Mouse (Mus musculus): ENCODE measurements around the gene E2f7. TPM values are rescaled to one million over a fixed set of nuclear protein-coding genes. Genes with fewer than 3 reads are reported as not detected.

E2f7 gene
- polyA plus RNA-seq, 1 experiment from 2014 or later: 14.8 TPM

DNA sequence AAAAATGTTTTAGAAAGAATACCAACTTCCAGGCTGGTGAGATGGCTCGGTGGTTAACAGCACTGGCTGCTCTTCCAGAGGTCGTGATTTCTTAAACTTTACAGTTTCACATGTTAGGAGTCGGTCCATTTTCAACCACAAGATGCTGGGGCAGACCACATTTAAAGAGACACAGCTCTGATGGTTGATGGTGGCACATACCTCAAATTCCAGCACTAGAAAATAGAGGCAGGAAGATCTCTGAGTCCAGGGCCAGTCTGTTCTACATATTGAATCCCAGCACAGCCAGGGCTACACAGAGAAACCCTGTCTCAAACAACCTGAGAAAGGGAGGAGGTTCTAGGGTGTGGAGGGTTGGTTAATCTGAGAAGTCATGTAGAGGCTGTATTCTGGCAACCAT is 56.1 kb downstream of the E2f7 start:
- no peak for ATAC-seq (ENCODE audit: insufficient number of reproducible peaks, insufficient read depth, low FRiP score, low read depth)

DNA sequence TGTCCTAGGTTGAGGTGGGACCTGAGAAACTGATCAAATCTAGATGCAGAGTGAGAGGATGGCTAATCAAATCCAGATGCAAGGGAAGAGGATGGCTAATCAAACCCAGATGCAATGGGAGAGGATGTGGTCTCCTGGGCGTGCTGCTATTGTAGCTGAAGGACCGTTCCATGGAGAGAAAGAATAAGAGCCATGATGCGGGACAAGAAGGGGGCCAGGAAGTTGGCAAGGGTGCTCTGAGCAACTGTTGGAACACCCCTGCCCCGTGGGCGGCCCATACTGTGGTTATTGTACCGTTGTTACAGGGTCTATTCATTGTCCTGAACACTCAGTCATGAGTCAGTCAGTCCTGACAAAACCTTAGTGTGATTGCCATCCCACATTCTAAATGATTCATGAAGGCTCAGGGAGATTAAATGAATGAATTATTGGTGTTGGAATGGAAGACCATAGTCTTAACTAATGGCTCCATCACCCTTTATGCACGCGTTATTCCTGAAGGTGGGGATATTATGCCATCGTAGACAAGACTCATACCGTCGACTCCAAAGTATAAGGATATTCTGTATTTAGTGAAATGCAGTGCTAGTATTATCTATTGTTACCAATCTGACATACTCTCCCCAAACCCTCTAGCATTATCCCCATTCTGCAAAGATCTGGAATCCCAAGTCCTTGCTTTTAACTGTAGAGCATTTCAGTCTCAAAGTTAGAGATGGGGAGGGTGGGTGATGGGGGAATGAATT is 59.2 kb downstream of the E2f7 start:
- H3K9me3 ChIP-seq (ENCODE audit: control insufficient read depth, low read length): no peaks in the 10 kb centered on the region
- H3K27ac ChIP-seq (replicated peaks in 1 of 2; ENCODE audit: control insufficient read depth in 1 of 2, insufficient read depth in 1 of 2, low read depth in 2 of 2, low read length in 2 of 2): no peak overlapping the region
- no peaks in the 10 kb centered on the region for H3K27me3 ChIP-seq (ENCODE audit: control insufficient read depth, insufficient read depth, low read length)
- H3K9ac ChIP-seq (ENCODE audit: low read length): no peak overlapping the region
- H3K4me1 ChIP-seq (ENCODE audit: control insufficient read depth in 2 of 2, insufficient read depth in 2 of 2, low read length in 2 of 2): peaks cover 4 to 7% of the 10 kb centered on the region in 2 experiments; a peak in 2 of 4 replicates
- H3K4me3 ChIP-seq (ENCODE audit: control insufficient read depth in 1 of 2, insufficient read depth in 1 of 2, low read depth in 1 of 2, low read length in 2 of 2): no peak overlapping the region
- H3K36me3 ChIP-seq (ENCODE audit: control insufficient read depth, insufficient read depth, low read length): no peaks in the 10 kb centered on the region
- no peak for ATAC-seq (ENCODE audit: insufficient number of reproducible peaks, insufficient read depth, low FRiP score, low read depth)
- WGBS: 90% methylated on average over 11 of the region's 11 CpGs
- H3K4me2 ChIP-seq (ENCODE audit: low read length): no peak overlapping the region

More for the DNA sequence above, 56.1 kb downstream of the E2f7 start:
- Histone ChIP-seq H3K36me3 (ENCODE audit: control insufficient read depth, insufficient read depth, low read length) (no peaks in the 10 kb centered on the region), H3K9ac (ENCODE audit: low read length) (no peak overlapping the region), H3K4me1 (ENCODE audit: control insufficient read depth in 2 of 2, insufficient read depth in 2 of 2, low read length in 2 of 2) (peaks cover 4 to 7% of the 10 kb centered on the region in 2 experiments; a peak in 2 of 4 replicates), H3K27ac (replicated peaks in 1 of 2; ENCODE audit: control insufficient read depth in 1 of 2, insufficient read depth in 1 of 2, low read depth in 2 of 2, low read length in 2 of 2) (no peak overlapping the region), H3K4me3 (ENCODE audit: control insufficient read depth in 1 of 2, insufficient read depth in 1 of 2, low read depth in 1 of 2, low read length in 2 of 2) (no peak overlapping the region), H3K4me2 (ENCODE audit: low read length) (no peak overlapping the region), H3K9me3 (ENCODE audit: control insufficient read depth, low read length) (no peaks in the 10 kb centered on the region), H3K27me3 (ENCODE audit: control insufficient read depth, insufficient read depth, low read length) (no peaks in the 10 kb centered on the region)
- WGBS: 76% methylated on average over 3 of the region's 3 CpGs

DNA sequence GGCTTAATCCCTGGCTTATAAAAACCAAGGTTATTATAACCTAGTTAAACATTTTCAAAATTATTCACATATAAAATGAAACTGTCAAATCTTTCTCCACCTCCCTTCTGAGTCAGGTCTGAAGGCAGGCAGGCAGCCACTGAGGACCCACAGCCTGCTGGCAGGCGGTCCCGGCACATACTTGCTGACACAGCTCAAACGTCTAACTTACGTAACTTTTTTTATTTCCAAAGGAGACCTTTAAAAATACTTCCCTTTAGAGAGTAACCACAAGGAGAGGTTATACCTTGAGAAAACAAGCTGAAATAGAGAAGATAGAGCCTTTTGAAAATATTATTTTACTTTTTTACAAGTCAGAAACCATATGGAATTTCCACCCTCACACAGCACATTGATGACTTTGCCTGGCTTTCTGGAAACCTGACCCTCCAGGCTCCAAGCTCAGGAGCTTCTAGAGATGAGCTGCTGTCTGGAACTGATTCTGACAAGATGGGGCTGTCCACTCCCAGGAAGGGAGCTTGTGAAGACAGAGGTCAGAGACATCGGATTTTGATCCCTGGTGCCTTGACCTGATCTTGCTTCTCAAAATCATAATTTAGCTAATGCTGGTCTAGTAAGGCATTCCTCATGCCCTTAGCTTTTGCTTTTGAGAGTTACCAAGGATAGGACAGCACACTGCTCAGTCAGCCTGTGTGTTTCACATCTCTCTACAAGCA is 59.9 kb downstream of the E2f7 start:
- H3K9ac ChIP-seq (ENCODE audit: low read length): no peak overlapping the region
- H3K27ac ChIP-seq (replicated peaks in 1 of 2; ENCODE audit: control insufficient read depth in 1 of 2, insufficient read depth in 1 of 2, low read depth in 2 of 2, low read length in 2 of 2): no peak overlapping the region
- no peak overlapping the region for H3K4me3 ChIP-seq (ENCODE audit: control insufficient read depth in 1 of 2, insufficient read depth in 1 of 2, low read depth in 1 of 2, low read length in 2 of 2)
- H3K9me3 ChIP-seq (ENCODE audit: control insufficient read depth, low read length): no peaks in the 10 kb centered on the region
- WGBS: 51% methylated on average over 5 of the region's 5 CpGs
- no peaks in the 10 kb centered on the region for H3K36me3 ChIP-seq (ENCODE audit: control insufficient read depth, insufficient read depth, low read length)
- H3K4me1 ChIP-seq (ENCODE audit: control insufficient read depth in 2 of 2, insufficient read depth in 2 of 2, low read length in 2 of 2): peaks cover 4 to 7% of the 10 kb centered on the region in 2 experiments; a peak in 2 of 4 replicates
- no peak overlapping the region for H3K4me2 ChIP-seq (ENCODE audit: low read length)
- no peak for ATAC-seq (ENCODE audit: insufficient number of reproducible peaks, insufficient read depth, low FRiP score, low read depth)
- no peaks in the 10 kb centered on the region for H3K27me3 ChIP-seq (ENCODE audit: control insufficient read depth, insufficient read depth, low read length)

DNA sequence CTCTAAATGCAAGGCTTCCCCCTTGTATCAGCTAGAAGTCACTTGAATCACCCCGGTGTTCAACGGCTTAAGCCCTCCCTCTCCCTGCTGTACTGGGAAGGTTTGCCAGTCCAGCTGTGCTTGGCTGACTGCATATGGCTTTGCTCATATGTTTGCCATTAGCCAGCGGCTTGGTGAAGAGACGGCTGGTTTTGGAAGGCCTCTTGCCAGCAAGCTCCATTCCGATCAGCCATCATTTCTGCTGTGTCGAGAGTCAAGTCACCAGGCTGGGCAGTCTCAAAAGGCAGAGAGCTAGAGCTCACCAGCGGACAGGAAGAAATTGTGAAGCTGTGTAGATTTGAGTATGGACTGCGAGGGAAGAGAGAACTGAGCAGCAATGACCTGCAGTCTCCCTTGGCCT is 61.2 kb downstream of the E2f7 start:
- 80% methylated on average over 8 of the region's 8 CpGs for WGBS
- peaks cover 4 to 7% of the 10 kb centered on the region in 2 experiments; a peak in 2 of 4 replicates for H3K4me1 ChIP-seq (ENCODE audit: control insufficient read depth in 2 of 2, insufficient read depth in 2 of 2, low read length in 2 of 2)
- H3K4me2 ChIP-seq (ENCODE audit: low read length): no peak overlapping the region
- H3K27ac ChIP-seq (replicated peaks in 1 of 2; ENCODE audit: control insufficient read depth in 1 of 2, insufficient read depth in 1 of 2, low read depth in 2 of 2, low read length in 2 of 2): no peak overlapping the region
- H3K9ac ChIP-seq (ENCODE audit: low read length): no peak overlapping the region
- no peaks in the 10 kb centered on the region for H3K9me3 ChIP-seq (ENCODE audit: control insufficient read depth, low read length)
- no peaks in the 10 kb centered on the region for H3K27me3 ChIP-seq (ENCODE audit: control insufficient read depth, insufficient read depth, low read length)
- ATAC-seq (ENCODE audit: insufficient number of reproducible peaks, insufficient read depth, low FRiP score, low read depth): no peak
- no peaks in the 10 kb centered on the region for H3K36me3 ChIP-seq (ENCODE audit: control insufficient read depth, insufficient read depth, low read length)
- H3K4me3 ChIP-seq (ENCODE audit: control insufficient read depth in 1 of 2, insufficient read depth in 1 of 2, low read depth in 1 of 2, low read length in 2 of 2): no peak overlapping the region

DNA sequence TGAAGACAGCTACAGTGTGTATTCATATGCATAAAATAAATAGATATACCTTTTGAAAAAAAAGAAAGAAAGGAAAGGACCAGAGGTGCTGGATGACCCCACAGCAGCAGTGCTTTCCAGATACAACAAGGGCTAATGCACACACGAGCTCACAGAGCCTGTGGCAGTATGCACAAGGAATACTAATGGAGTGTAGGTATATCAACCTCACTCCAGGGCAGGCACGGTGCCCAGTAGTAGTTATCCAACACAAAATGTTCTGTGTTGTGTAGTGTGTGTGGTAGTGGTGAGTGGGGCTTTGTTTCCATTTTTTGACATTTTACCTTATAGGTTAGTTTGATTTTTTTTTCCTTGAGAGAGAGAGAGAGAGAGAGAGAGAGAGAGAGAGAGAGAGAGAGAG is 65.3 kb downstream of the E2f7 start:
- H3K9me3 ChIP-seq (ENCODE audit: control insufficient read depth, low read length): no peaks in the 10 kb centered on the region
- no peak for ATAC-seq (ENCODE audit: insufficient number of reproducible peaks, insufficient read depth, low FRiP score, low read depth)
- H3K27ac ChIP-seq (replicated peaks in 1 of 2; ENCODE audit: control insufficient read depth in 1 of 2, insufficient read depth in 1 of 2, low read depth in 2 of 2, low read length in 2 of 2): no peak overlapping the region
- H3K4me2 ChIP-seq (ENCODE audit: low read length): no peak overlapping the region
- WGBS: 78% methylated on average over 2 of the region's 2 CpGs
- no peaks in the 10 kb centered on the region for H3K27me3 ChIP-seq (ENCODE audit: control insufficient read depth, insufficient read depth, low read length)
- no peaks in the 10 kb centered on the region for H3K36me3 ChIP-seq (ENCODE audit: control insufficient read depth, insufficient read depth, low read length)
- peaks cover under 1% of the 10 kb centered on the region in 2 experiments; a peak in 2 of 4 replicates for H3K4me1 ChIP-seq (ENCODE audit: control insufficient read depth in 2 of 2, insufficient read depth in 2 of 2, low read length in 2 of 2)
- no peak overlapping the region for H3K9ac ChIP-seq (ENCODE audit: low read length)
- no peak overlapping the region for H3K4me3 ChIP-seq (ENCODE audit: control insufficient read depth in 1 of 2, insufficient read depth in 1 of 2, low read depth in 1 of 2, low read length in 2 of 2)

DNA sequence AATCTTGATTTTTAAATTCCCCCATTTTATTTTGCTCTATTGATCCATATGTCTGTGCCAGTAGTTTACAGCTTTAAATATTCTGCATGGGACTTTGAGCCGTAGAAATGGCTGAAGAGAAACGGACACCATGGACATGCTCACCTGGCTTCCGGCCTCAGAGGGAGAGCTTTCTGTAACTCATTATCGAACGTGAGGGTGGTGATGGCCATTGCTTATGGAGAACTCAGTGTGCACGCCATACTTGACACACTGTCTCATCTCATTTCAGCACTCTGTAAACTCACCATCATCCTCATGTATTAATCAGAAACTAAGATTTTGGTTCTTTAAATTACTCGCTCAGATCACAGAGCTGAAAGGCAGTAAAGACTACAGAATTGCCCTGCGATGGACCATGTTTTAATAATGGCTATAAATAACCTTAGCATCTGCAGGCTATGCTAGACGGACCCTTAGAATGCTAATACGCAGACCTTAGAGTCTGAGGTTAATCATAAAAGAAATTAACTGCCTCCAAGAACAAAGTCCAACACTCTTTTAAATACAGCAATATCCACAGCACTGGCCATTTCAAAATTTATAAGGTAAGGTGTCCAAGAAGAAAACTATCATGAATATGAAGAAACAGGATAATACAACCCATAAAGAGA is 66.1 kb downstream of the E2f7 start:
- no peak for ATAC-seq (ENCODE audit: insufficient number of reproducible peaks, insufficient read depth, low FRiP score, low read depth)
- H3K9me3 ChIP-seq (ENCODE audit: control insufficient read depth, low read length): no peaks in the 10 kb centered on the region
- H3K9ac ChIP-seq (ENCODE audit: low read length): no peak overlapping the region
- H3K27me3 ChIP-seq (ENCODE audit: control insufficient read depth, insufficient read depth, low read length): no peaks in the 10 kb centered on the region
- H3K27ac ChIP-seq (replicated peaks in 1 of 2; ENCODE audit: control insufficient read depth in 1 of 2, insufficient read depth in 1 of 2, low read depth in 2 of 2, low read length in 2 of 2): no peak overlapping the region
- H3K4me3 ChIP-seq (ENCODE audit: control insufficient read depth in 1 of 2, insufficient read depth in 1 of 2, low read depth in 1 of 2, low read length in 2 of 2): no peak overlapping the region
- H3K4me1 ChIP-seq (ENCODE audit: control insufficient read depth in 2 of 2, insufficient read depth in 2 of 2, low read length in 2 of 2): no peaks in the 10 kb centered on the region
- 78% methylated on average over 10 of the region's 10 CpGs for WGBS
- no peaks in the 10 kb centered on the region for H3K36me3 ChIP-seq (ENCODE audit: control insufficient read depth, insufficient read depth, low read length)
- no peak overlapping the region for H3K4me2 ChIP-seq (ENCODE audit: low read length)

DNA sequence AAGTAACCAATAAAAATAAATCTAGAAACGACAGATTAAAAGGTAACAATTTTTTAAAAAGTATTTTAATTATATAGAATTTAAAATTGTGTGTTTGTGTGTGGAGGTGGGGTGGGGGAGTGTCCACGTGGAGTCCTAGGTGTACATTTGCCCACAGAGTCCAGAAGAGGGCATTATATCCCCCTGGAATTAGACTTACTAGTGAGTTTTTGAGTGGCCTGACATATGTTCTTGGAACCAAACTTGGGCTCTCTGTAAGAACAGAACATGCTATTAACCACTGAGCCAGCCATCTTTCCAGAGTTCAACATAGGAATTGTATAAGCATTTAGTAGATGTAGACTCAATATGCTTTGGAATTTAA is 66.6 kb downstream of the E2f7 start:
- Histone ChIP-seq H3K27ac (replicated peaks in 1 of 2; ENCODE audit: control insufficient read depth in 1 of 2, insufficient read depth in 1 of 2, low read depth in 2 of 2, low read length in 2 of 2) (no peak overlapping the region), H3K9ac (ENCODE audit: low read length) (no peak overlapping the region), H3K4me2 (ENCODE audit: low read length) (no peak overlapping the region), H3K36me3 (ENCODE audit: control insufficient read depth, insufficient read depth, low read length) (no peaks in the 10 kb centered on the region), H3K4me3 (ENCODE audit: control insufficient read depth in 1 of 2, insufficient read depth in 1 of 2, low read depth in 1 of 2, low read length in 2 of 2) (no peak overlapping the region), H3K4me1 (ENCODE audit: control insufficient read depth in 2 of 2, insufficient read depth in 2 of 2, low read length in 2 of 2) (no peaks in the 10 kb centered on the region), H3K27me3 (ENCODE audit: control insufficient read depth, insufficient read depth, low read length) (no peaks in the 10 kb centered on the region), H3K9me3 (ENCODE audit: control insufficient read depth, low read length) (no peaks in the 10 kb centered on the region)
- WGBS: 42% methylated on average over 2 of the region's 2 CpGs
- no peak for ATAC-seq (ENCODE audit: insufficient number of reproducible peaks, insufficient read depth, low FRiP score, low read depth)
